Mouse (Mus musculus) urinary bladder, postnatal 10 days (tissue): ENCODE measurements around the gene Kncn.
A peak's percentile ranks its signal among the peaks of the same experiment; 100 is the strongest.

Source experiments
- DNase-seq: peaks from one replicate; pipeline ENCODE4 v3.0.0; 2022; ENCODE audit warnings: low spot score

The Kncn gene

DNA sequence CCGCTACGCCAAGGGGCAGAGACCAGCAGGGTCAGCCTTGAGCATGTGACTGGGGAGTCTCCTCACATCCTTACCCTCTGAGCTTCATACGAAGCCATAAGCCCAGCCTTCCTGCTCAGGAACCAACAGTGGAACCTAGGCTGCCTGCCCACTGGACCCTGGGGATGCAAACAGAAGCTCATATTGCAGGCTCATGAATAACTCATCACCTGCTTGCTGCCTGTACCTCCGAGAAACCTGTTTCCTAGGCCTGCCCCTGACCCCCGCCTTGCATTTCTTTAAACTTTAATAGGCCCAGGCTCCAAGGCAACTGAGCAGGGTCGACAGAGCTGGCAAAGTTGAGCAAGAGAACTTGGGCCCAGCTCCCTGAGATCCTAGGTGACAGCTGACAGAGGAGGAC lies at the start of gene Kncn:
Gene Kncn (plus strand): TSS at position 379 of the 400 bp plus-strand sequence.
- DNase-seq: no peak

DNA sequence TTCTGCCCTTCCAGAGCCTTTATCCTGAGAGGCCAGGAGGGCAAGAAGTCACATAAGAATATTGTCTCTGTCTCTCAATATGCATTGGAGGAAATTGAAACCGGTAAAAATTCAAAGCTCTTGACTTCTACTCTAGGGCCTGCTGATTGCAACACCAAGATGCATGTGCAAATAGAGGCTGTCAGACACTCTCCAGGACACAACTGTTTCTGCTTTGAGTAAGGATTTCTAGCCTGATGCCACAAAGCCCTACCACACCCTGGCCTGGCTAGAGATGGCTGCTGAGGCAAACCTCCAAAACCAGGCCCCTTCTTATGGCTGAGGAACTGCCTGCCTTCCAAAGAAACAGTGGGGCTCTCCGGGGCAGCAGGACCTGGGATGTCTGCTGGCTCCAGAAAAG lies 48.6 kb upstream of the Kncn start:
- DNase-seq: no peak

DNA sequence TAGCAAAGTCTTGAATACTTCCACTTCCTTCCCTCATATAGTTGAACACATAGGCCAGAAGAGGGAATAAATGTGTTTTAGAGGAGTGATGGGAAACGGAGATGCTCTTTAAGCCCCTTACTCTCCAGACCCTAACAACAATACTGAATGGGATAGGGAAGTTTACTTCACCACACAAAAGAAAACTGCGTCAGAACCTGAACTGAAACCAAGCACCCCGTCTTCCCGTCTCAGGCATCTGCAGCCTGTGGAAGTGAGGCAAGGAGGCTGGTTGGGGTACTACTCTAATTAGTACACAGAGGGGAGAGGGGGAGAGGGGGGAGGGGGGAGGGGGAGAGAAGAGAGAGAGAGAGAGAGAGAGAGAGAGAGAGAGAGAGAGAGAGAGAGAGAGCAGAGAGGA lies 46.0 kb upstream of the Kncn start:
- DNase-seq: no peak

DNA sequence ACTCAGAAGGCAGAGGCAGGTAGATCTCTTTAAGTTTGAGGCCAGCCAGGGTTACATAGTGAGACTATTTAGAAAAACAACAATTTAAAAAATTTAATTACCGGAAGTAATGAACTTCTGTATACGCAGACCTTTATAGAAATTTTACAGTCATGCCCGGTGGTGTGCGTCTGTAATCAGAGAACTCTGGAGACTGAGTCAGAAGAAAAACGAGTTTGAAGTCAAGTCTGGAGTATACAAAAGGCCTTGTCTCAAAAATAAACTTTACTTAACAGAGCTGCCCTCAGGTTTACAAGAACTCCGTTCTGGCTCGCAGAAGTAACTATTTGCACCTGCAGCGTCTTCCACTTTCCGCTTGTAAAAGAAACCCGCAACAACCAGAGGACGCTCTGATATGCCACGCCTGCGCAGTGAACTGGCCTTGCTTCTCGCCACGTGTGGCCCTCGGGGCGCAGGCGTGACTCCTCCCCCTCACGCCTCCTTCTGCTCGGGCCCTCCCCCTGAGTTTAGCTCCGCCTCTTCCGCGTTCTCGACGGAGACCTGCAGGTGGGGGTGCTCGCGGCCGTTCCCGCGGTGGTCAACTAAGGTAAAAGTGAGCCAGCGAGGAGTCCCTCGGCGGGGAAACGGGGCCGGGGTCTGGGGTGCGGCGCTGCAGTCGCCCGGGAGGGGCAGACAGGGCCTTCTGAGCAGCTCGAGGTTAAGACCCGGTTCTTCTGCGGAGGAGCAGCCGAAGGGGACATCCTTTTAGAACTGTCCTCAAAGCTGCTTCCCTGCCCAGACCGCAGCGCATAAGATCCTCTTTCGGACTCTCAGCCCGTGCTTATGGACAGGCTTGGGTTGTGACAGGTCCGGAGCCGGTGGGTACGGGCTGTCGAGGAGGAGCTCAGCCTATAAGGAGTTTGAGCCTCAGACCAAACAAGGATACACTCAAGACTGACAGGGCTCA lies 45.2 kb upstream of the Kncn start, which contains the start of gene Mknk1:
Gene Mknk1 (plus strand): TSS at position 503 of the 946 bp plus-strand sequence.
- peak; percentile 62 for DNase-seq

DNA sequence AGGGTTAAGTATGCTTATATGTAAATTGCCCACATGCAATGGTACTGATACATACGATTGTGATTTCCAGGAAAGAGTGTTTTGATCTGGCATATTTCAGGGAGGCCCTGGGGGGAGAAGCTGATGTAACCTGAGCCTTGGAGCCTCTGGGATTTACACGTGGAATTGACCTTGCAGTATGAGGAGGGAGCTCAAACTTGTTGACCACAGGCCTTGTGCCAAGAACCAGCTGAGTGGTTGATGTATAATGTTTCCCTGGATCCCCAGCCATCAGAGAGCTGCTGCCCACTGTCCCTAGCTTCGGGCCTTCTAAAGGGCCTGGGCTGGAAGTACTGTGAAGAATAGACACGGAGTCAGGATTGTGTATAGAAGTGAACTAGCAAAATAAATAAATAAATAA lies 44.2 kb upstream of the Kncn start:
- no peak for DNase-seq

DNA sequence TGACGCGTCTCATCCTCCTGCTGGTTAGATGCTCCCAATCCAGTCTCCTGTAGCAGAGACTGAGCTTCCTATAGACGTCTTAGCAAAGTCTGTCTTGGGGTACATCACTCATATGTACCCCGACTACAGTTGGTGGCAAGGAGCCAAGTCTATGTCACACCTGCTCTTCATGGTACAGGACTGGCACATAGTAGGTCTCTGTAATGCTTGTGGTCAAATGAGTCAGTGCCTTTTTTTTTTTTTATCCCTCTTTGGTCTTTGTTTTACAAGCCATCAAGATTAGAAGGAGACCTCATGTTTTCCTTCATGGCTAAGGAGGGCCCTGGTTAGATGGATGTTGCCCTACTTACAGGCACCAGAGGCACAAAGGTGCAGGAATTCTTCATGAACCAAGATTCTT lies 43.4 kb upstream of the Kncn start:
- DNase-seq: no peak

DNA sequence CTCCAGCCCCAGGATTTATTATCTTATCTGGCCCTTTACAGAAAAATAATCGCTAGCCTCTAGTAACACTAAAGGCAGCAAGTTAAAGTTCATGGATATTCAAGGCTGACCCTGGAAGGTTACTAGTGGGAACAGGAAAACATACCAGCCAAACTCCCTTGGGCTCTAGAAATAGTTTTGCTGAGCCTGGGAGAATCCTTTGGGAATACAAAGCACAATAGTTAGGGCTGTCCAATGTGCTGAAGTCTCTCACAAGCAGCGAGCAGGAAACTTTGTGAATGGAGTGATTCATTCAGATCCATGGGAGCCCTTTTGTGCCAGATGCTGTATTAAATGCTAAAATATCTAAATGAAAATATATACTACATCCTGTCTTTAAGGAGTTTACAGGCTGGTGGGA lies 37.5 kb upstream of the Kncn start:
- no peak for DNase-seq

DNA sequence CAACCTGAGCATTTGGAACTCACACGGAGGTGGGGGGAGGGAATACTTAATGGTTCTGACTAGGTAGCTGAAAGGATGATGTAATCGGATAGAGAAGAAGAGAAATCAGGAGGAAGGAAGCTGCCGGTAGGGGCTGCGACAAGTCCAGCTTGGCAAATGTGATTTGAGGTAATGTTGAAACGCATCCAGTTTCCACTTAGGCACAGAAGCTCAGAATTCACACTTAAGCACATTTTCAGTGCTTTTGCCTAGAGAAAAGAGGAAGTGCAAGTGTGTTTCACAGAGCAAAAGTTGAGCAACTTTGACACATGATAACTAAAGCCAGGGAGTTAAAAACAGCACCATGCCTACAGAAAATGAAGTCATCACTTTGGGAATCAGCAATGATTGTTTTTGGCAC lies 36.8 kb upstream of the Kncn start:
- DNase-seq: no peak

DNA sequence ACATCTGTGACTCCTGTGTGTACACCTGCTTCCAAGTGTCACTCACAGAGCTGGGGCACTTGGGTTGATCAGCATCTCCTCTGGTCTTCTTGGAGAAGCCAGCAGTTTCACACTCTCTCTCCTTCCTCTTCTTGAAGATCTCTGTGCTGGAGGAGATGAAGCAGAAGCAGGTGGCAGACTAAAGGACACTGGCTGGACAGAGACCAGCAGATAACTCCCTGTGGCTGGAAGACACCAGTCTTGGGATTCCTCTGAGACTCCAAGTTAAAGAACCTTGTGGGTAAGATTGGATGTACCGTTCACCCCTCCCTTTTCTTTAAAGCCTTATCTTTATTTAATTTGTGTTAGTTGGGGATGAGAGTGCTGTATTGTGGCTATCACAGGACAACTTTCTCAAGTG lies 36.1 kb upstream of the Kncn start:
- no peak for DNase-seq

DNA sequence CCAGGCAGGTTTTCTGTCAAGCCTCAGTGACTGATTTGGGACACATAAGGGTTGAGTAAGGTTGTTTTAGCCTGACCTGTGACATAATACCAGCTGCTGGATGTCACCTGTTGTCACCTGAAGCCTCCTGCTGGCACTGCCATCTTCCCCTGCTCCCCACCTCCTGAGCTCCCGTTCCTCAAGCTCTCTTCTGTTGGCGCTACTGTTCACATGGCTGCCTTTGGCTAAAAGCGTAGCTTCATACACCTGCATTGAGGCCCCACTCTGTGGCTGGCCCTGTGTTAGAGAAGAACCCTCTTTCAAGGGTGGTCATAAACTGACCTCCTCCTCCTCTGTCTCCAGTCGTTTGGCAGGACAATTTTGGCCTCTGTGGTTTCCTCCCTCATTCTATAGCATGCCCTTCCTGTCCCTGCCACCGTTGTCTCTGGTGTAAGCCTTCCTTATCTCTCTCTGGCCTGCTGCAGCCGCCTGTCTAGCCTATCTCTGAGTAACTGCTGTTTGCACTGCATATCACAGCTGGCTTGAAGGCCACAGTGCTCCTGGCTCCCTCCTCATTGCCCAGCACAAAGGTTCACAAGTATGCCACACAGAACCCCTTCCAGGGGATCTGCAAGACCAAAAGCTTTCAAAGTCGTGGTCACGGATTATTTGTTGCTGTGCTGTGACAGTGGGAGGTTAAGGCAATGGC lies 35.1 kb upstream of the Kncn start:
- DNase-seq: no peak

DNA sequence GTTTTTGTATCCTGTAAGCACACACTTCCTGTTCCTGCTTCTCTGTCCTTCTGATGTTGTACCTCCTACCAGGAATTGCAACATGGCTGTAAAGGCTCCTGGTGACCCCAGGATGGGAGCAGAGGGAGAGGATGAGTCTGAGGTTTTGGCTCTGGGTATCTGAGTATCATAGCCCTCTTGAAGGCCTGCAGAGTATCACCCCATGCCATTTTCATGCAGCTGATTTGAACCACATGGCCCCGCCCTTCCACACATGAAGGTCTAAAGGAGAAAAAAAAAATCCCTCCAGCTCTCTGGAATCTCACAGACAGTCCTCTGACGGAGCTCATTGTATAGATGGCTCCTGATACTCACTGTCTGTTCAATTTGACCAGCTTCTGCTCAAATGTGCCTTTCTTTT lies 34.1 kb upstream of the Kncn start:
- DNase-seq: no peak

DNA sequence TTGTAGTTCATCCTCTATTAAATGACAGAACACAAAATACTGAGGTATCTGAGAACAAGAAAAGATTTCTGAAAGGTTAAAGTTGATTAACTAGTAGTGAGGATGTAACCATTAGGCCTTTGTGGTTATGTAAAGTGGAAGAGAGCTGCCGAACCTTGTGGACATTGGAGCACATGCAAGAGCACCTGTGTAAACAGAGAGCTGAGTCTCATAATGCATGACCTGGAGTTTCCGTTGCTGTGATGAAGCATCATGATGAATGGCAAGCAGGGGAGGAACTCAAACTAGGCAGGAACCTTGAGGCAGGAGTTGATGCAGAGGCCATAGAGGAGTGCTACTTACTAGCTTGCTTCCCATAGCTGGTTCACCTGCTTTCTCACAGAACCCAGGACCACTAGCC lies 33.6 kb upstream of the Kncn start:
- DNase-seq: no peak

DNA sequence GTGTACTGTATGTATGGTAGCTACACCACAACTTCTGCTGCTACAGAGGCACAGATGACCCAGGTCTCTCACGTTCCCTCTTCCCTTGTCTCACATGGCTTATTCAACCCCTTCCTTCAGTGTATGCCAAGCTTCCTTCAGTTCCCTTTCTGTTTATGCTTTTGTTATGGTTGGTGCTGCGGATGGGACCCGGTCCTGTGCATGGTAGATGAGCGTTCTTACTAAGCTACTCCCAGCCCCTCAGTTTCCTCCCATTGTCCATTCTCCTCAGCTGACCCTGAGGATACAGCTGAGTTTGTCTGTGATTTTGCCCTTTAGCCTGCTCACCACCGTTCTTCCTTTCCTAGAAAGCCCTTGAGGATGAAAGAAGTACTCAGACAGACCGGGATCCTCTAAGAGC lies 32.6 kb upstream of the Kncn start:
- no peak for DNase-seq

DNA sequence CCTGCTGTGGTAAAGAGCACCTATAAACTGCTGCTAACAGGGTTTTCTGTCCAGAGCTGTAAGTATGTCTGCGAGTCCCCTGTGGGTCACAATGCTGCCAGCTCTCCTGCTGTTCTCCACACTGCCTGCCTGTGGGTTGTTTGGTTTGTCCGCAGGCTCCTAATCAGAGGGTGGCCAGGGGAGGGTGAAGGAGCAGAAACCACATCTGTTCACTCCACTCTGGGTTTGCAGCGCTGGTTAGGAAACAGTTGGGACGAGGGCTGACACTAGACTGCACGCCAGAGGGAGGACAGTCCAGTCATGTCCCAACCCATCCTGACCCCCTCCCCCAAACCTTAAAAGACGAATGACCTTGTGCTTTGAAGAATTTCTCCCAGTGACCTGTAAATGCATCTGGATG lies 29.1 kb upstream of the Kncn start:
- DNase-seq: no peak

DNA sequence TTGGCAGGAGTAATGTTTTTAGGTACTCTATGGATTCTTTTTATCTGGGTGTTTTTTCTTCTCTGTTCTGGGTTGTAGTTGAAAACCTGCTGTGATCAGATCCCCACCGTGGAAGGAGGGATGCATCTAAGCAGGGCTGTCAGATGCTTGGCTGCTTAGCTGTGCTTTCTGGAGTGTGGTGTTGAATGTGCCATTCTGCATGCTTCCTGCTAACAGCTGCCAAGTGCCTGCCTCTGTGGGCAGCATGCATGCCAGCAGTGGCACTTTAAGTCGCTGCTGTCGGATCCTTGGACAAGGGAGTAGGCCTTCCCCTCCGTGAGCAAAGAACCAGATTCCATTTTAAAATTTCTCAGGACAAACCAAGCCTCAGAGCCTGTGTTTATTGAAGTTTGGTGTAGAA lies 28.6 kb upstream of the Kncn start:
- DNase-seq: no peak

DNA sequence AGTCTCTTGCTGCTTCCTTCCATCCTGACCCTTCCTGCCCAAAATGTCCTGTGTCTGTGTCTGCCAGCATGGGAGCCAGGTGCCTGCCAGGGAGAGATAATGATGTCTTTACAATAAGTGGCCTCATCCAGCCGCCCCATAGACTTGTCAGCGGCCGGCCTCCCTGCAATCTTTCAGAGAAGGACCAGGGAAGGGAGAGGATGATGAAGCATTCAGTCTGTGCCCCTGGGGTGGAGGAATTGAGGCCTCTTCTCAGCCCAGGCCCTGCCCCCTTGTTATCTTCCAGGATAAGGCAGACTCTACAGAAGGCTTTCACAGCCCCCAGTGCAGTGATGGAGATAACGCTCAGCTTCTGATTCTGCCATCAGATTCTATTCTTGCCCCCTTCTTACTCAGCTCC lies 27.9 kb upstream of the Kncn start:
- DNase-seq: no peak

DNA sequence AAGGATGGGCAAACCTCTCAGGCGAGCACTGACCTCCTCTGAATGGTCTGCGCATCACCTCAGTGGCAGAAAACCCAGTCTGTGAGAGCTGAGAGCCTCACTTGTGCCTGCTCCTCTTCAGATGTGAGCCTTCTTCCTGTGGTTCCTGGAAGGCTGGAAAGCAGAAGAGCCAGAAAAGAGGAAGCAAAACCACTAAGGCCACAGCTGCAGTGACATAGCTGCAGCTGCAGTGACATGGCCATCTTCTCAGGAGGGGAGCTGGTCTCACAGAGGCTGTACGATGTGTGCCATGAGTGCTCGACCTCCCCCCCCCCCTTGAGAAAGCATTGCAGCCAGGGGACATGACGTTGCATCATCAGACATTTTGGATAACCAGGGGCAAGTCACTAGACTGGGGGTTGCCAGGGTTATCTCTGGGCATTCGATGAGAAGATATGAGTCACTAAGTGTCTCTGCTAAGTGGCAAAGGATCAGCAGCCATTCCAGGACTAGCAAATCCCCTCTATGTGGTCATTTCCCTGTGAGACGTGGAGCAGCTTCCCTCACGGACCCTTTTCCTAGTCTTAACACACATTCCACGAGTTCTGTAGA lies 26.8 kb upstream of the Kncn start:
- DNase-seq: no peak

DNA sequence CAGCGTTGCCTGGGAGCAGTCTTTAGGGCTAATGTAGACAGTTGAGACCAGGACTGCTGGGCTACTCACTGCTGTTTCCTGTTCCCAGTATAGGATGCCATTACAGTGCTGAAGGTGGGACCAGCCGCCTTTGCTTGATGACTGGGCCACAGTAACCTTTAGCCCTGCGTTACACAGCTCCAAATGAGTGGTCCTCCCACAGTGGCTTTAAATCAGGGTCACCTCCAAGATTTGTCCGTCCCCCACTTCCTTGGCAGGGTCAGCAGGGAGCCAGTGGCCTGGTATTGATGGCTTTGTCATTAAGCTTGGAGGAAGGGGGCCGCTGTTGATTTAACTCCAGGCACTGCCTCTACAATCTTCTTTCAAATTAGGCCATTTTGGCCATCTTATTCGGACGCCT lies 20.8 kb upstream of the Kncn start:
- no peak for DNase-seq

DNA sequence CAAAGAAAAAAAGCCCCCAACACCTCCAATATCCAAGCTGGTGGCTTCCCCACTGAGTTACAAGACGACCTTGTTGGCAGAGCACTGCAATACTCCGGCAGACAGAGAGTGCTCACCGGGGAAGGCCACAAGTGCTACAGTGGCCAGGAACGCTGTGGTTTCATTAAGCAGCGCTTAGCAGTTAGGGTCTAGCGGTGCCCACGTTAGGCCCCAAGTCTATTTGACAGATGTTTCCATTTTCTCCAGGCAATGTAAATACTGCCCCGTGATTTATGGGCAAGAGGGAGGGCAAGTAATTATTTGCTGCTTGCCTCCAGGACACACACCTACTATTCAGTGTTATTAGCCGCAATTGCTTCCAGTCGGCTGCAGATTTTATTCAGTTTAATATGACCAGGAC lies 20.3 kb upstream of the Kncn start:
- DNase-seq: no peak

DNA sequence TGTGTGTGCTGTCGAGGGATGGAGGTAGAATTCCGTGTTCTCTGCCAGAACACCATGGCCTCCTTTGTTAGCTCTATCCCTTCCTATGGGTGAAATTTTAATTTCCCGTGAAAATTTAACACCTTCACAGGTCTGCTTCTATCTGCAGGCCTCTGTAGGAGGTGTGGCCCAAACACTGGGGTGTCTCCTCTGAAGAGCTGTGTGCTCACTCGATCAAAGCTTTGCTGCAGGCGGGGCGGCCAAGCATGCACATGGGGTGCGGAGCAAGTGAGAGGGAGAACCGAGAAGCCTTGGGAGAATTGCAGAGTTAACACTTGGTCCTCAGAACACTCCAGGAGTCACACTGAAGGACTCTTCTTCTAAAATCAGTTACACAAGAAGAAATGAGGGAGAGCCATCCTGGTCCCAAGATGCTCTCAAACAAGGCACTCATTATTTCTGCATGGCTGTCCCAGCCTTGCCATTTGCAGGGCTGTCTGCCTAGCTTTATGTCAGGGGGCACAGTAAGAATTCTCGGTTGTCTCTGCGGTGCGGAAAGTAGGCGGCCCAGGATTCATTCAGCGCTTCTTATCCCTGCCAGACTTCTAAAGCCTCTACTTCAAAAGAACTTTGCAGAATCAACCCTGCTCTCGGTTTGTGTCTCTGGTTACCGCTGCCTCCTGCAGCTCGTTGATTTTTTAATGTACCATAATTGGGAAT lies 14.5 kb upstream of the Kncn start:
- no peak for DNase-seq

DNA sequence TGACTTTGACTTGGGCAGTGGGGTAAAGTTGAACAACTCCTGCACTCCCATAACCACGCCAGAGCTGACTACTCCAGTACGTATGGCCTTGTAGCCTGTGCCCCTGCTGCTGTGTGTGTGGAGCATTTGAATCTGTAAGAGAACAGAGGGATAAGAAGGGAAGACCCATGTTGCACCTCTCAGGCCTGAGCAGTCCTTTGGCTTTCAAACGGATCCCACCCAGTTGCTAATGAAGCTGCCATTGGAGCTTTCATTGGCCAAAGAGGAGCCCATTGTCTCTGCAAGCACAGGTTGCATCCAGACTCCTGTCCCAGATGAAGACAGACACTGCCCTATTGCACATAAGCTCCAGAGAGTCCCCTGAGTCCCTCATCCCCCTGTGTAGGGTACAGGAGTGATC lies 11.0 kb upstream of the Kncn start:
- DNase-seq: no peak

DNA sequence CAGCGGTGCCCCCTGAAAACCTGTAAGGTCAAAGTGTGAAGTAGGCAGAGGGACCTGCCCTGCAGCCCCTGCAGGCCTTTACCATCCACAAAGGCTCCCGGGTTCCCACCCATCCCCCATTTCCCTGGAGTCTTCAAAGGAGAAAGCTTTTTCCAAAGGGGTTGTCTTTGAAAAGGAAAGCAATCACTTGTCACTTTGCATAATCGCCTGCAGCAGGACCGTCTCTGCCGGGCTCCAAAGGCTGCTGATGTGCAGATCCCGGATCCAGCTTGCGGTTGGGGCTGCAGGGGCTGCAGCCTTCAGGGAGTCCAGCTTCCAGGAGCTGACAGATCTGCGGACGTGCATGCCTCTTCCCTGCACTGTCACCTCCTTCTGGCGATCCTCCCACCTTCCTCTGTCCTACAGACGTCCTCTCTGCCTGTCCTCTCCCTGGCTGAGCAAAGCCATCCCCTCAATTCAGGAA lies 6.0 kb upstream of the Kncn start:
- no peak for DNase-seq
